Mouse (Mus musculus) layer of hippocampus, adult 9-10 months (tissue): ENCODE measurements around the gene Tcf25.
"Not testable (repeated sequence)": the region's sequence is repeated elsewhere in the genome, so short reads cannot be mapped to it uniquely, and the experiment has no call there.

Source experiments
- DNase-seq: peaks from one replicate; pipeline ENCODE4 v3.0.0; 2022; ENCODE audit warnings: low spot score

The Tcf25 gene

DNA sequence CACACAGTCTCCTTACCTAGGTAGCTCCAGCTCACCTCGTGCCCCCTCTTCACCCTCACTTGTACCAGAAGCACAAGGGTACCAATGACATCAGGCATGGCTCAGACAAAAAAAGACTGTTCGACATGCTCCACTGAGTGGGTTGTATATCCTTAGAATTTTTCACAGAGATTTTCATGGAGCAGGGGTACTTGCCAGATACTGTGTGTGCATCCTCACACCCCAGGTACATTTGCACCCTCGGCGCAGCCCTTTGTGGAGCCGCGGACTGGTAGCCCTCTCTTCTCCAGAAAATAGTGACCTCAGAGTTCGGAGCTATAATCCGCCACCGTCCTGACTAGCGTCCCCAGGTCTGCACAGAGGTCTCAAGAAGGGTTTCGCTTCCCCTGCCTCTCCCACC lies 37.2 kb downstream of the Tcf25 start:
- DNase-seq: no peak

DNA sequence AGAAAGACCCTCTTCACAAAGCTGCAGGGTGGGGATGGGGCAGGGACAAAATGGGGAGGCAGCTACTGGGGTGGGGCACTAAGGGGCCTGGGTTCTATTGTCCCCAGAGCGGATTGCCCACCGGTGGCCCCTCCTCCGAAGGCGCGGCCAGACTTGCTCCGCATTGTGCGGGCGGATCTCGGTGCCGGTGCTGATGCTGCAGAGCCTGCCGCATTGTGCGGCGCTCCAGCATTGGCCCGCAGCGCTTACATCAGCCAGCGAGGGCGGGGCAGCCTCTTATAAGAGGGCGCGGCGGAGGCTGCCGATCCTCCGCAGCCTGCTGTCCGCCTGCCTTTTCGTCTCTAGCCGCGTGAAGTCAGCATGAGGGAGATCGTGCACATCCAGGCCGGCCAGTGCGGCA lies 37.7 kb downstream of the Tcf25 start, which contains the start of gene Tubb3:
Gene Tubb3 (plus strand): TSS at position 179 of the 400 bp plus-strand sequence.
- DNase-seq: peak; percentile 62

DNA sequence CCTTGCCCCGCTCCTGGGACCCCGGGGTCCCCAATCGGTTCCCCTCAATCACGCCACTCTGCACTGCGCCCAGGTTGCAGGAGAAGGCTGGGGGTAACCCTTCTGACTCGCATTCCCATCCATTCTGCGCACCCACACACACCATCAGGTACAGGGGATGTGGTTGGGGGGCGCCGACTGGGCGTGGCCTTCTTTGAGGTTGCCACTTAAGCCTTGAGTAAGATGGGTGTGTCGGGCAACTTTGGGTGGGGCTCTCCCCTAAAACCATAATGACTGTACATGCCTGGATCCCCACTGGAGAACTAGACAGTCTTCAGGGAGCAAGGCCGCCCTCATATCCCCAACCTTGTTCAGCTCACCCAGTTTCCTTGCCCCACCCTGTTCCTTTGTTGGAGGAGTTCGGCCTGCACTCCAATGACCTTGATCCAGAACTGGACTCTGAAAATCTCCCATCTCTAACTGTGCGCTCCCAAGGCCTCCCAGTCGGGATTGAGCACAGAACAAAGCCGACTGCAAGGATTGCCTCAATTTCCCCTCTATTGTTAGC lies 38.3 kb downstream of the Tcf25 start:
- no peak for DNase-seq

DNA sequence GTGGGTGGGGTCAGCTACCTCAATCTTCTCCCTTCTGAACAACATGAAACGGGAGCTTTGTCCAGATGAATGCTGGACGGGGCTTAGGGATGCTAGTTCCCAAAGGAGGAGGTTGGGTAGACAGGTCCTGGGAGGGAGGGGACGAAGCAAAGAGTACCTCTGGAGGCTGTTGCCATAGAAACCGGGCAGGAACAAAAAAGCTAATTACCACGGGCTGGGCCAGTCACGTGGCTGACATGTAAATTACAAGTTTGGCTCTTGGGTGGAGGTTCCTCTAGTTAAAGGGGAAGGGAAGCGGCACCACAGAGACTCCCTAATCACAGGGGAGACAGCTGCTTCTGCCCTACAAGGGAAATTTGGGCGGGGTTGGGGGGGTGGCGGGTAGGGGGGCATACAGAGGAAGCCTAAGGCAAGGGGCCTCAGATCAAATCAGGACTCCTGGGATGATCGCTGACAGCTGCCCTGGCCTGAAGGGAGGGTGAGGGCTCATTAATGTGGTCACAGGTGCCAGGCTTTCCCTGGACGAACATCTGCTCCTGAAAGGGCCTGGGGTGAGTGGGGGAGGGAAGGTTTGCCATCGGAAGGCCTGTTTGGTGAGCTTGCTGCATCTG lies 39.1 kb downstream of the Tcf25 start:
- peak; percentile 66 for DNase-seq

DNA sequence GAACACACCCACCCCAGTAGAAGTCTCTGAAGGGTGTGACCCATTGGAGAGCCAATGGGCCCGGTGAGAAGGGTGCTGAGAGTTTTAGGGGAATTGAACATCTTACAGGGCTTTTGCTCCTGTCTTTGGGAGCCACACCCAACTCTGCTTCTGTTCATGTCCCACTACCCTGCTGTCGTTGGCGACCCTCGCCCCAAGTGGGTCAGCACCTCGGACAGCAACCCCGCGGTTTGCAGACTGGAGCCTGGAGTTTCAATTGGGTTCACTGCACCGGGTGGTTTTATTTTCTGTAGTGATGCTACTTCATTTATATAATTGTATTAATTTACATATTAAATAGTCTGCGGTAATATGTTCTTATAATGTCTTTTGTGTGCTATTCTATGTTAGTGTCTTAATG lies 40.7 kb downstream of the Tcf25 start:
- no peak for DNase-seq

DNA sequence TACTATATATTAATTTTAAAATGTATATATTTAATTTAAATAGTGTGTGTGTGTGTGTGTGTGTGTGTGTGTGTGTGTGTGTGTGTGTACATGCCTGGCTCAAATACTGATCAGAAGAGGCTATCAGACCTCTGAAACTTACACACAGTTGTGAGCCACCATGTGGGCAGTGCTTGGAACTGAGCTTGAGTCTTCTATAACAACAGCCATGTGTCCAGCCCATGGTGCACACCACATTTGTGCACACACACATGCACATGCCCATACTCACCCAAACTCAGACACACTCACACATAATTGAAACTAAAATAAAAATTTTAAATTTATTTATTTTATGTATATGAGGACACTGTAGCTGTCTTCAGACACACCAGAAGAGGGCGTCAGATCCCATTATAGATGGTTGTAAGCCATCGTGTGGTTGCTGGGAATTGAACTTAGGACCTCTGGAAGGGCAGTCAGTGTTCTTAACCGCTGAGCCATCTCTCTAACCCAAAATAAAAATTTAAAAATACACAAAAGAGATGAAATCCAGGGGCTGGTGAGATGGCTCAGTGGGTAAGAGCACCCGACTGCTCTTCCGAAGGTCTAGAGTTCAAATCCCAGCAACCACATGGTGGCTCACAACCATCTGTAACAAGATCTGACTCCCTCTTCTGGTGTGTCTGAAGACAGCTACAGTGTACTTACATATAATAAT lies 41.6 kb downstream of the Tcf25 start:
- not testable (repeated sequence) for DNase-seq

DNA sequence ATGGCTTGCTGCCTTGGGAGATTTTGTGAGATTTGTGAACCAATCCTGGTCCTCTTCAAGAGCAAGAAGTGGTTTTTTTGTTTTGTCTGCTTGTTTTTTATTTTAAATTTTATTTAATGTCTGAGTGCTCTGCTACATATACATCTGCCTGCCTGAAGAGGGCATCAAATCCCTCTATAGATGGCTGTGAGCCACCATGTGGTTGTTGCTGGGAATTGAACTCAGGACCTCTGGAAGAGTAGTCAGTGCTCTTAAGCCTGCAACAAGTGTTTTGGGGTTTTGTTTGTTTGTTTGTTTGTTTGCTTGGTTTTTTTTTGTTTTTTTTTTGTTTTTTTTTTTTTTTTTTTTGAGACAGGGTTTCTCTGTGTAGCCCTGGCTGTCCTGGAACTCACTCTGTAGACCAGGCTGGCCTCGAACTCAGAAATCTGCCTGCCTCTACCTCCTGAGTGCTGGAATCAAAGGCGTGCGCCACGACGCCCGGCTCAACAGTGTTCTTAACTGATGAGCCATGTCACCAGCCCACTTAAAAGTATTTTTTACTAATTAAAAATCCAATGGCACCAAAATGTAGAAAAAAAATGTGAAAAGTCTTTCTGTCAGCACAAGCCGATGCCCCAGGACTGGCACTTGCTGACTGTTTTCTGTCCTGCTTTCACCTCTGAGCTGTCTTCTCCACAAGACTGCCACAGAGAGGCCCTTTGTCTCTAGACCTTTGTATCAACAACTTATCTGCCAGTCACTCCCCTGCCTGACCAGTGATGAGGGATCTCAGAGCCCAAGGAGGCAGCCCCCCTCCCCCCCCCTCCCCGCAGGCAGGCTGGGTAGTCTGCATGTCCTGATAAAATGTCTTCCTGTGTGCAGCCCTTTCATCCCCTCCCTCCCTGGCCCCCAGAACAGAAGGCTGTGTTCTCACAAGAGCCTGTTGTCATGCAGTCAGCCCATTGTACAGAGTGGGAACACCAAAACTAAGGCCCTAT lies 42.7 kb downstream of the Tcf25 start:
- DNase-seq: no peak

DNA sequence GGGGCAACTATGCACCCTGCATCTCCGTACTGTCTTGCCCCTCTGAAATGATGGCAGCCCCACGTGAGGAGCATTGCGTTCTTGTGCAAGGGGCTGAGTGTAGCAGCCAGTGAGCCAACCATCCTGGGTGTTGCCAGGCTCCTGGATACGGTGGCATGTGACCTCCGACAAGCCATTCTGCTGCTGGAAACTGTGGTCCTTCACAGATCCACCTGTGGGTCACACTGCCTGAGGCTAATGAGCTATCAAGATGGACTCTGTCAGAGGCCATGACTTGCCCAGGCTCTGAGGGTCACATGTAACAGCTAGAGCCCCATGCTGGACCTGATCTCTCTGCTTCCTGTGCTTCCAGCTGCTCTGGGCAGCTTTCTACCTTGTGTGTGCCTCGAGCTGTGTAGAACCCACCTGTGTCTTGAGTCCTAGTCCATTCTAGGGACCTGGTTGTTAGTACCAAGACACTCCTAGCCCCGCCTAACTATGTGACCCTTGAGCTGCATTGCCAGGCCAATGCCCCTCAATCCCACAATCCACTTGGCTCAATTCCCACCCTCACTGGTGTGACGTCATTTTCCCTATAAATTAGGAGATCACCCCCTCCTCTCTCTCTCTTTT lies 43.5 kb downstream of the Tcf25 start:
- no peak for DNase-seq

DNA sequence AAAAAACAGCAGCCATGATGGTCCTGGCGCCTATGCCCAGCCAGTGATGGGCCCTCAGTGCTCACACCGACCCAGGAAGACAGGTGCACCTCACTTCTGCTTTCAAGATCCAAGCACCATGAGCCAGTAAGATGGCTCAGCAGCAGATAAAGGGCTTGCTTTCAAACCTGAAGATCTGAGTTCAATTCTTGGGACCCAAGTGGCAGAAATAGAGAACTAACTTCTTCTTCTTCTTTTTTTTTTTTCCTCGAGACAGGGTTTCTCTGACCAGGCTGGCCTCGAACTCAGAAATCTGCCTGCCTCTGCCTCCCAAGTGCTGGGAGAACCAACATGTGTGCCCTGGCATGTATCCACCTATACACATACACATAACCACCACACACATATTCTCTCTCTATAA lies 46.2 kb downstream of the Tcf25 start:
- no peak for DNase-seq

DNA sequence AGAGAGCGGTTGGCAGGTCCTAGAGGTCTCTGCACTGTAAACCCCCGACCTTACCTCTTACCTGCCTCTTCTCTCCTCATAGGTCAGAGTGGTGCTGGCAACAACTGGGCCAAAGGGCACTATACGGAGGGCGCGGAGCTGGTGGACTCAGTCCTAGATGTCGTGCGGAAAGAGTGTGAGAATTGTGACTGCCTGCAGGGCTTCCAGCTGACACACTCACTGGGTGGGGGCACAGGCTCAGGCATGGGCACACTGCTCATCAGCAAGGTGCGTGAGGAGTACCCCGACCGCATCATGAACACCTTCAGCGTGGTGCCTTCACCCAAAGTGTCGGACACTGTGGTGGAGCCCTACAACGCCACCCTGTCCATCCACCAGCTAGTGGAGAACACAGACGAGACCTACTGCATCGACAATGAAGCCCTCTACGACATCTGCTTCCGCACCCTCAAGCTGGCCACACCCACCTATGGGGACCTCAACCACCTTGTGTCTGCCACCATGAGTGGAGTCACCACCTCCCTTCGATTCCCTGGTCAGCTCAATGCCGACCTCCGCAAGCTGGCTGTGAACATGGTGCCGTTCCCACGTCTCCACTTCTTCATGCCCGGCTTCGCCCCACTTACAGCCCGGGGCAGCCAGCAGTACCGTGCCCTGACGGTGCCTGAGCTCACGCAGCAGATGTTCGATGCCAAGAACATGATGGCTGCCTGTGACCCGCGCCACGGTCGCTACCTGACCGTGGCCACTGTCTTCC lies 47.1 kb downstream of the Tcf25 start:
- DNase-seq: no peak

DNA sequence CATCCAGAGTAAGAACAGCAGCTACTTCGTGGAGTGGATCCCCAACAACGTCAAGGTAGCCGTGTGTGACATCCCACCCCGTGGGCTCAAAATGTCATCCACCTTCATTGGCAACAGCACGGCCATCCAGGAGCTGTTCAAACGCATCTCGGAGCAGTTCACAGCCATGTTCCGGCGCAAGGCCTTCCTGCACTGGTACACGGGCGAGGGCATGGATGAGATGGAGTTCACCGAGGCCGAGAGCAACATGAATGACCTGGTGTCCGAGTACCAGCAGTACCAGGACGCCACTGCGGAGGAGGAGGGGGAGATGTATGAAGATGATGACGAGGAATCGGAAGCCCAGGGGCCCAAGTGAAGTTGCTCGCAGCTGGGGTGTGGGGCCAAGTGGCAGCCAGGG lies 47.8 kb downstream of the Tcf25 start:
- DNase-seq: no peak

DNA sequence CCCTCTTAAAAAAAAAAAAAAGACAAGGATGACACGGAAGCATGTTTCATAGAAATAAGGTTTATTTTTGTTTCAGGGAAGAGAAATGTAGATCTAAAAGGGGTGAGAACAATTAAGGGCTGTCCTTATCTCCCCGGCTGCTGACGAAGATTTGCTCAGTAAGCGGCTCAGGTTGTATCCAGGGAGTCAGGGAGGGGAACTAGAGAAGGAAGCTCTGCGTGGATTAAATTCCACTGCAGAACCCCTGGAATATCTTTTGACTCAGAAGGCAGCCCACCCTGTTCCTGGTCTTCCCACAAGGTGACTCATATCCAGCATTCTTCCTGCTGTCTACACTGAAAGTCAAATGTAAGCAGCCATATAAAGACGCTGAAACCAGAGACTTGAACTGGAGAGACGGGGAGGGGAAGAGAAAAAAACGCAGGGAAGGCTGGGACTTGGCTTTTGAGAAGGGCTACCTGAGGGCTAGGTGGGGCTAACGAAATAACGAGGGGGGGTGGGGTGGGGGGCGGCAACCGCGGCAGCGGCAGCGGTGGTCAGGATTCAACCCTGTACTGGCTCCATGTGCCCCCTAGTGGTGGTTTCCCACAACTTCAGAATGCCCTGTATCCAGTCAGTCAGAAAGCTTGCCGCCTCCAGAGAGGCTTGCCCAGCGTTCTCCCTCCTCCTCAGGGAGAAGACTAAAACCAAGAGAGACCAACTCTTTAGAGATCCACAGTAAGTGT lies 48.7 kb downstream of the Tcf25 start:
- peak; percentile 65 for DNase-seq

DNA sequence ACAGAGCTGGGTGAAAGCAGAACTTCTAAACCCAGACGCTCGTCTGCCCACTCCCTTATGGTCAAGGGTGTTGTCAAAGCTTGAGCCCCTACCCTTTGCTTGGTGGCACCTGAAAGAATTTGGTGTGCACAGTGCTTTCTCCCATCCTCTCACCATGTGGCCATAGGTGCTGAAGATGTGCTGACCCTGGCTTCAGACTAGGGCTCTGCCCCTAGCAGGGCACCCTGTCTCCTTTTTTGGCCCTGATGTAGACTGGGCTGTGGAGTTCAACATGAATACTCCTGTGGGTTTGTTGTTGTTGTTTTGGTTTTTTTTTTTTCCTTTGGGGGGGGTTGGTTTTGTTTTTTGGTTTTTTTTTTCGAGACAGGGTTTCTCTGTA lies 49.2 kb downstream of the Tcf25 start:
- DNase-seq: no peak

DNA sequence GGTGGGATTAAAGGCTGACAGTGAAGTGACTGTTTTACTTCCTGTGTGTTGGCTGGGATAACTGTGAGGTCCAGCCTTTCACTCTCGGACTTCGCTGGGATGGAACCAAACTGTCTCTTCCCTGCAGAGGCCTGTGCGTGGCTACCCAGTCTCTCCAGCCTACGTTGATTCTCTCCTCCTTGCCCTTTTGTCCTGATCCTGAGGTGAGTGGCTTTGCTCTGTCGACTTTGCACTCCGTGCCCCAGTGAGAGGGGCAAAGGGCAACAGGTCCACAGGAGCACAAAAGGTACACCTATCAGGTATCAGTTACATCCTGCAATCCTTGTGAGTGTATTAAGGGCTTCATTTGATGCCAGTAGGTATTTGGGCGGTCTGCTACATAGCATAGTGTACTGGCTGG lies 49.9 kb downstream of the Tcf25 start, which contains the start of gene Def8:
Gene Def8 (plus strand): TSS at position 87 of the 400 bp plus-strand sequence.
- no peak for DNase-seq

DNA sequence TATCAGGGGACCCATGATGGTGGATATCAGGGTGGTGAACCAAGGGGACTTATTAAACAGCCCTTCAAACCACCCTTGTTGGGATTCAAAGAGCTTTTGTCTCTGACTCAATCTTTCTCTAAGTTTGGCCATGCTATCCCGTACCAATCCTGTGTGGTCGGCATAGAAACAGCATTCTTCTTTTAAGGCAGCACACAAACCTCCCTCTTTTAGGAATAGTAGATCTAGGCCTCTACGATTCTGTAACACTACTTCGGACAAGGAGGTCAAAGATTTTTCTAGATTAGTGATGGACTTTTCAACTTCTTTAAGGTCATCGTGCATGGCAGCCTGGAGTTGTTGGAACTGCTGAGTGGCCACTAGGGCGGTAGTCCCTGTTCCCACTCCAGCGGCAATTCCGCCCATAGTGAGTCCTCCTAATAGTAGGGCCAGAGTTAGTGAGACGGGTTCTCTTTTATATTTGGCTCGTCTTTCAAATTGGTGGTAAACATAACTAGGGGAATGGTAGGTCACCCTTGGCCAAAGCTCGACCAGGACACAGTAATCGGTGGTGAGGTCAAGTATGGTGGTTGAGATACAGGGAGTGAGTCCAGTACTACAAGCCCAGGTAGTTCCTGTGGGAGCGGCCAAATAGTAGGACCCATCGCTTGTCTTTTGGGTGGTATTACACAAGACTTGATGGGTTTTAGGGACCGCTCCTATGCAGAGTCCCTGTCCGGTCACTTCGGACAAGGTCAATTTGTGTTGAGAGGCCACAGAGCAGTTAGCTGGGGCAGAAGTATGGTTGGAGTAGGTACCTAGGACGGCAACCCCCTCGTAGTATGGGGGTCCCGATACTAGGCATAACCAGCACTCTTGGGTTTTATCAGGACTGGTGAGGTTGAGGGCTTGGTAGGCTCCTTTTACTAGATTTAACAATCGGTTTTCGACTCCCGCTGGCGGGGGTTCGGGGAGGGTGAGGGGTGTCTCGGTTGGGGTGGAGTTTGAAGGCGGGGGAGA lies 53.3 kb downstream of the Tcf25 start:
- DNase-seq: no peak

DNA sequence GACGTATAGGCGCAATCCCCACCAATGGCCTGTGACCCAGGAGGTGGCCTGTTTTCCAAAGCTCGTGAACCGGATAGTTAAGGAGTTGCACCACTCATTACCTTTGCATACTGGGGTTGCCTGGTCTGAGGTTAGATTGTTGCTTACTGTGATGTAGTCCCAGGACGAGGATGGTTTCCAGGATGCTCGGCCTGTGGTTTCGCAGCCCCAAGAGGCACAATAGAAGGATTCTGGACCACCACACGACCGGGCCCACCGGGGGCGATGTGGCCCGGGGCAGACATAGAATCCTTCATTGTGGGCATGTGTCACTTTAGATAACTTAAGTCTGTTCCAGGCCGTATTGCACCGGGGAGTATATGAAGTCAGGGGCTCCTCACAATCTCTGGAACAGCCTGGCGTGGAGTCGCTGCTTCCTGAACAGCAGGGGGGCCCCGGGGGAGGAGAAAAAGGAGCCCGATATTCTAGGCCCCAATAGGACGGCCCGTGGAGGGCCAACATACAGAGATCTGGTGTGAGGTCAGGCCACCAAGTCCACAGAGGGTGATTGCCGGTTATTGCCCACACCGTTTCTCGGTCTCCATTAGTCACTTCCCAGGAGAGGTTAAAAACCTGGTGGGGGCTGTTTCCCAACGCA lies 54.2 kb downstream of the Tcf25 start:
- no peak for DNase-seq

DNA sequence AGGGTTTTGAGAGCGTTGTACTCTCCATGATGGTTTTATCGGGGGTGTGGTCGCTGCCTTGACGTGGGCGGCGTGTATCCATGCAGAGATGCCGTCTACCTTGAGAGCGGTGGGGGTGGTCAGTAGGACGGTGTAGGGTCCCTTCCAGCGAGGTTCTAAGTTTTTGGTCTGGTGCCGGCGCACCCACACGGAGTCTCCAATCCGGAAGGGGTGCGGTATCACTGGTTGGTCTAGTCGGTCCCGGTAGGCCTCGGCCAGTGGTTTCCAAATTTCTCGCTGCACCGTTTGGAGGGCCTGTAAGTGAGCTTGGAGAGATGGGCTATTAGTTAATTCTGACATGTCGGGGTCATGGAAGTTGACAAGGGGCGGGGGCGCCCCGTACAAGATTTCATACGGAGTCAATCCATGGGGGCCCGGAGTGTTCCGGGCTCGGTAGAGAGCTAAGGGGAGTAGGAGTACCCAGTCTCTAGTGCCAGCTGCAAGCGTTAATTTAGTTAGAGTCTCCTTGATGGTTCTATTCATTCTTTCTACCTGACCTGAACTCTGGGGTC lies 54.9 kb downstream of the Tcf25 start:
- no peak for DNase-seq

DNA sequence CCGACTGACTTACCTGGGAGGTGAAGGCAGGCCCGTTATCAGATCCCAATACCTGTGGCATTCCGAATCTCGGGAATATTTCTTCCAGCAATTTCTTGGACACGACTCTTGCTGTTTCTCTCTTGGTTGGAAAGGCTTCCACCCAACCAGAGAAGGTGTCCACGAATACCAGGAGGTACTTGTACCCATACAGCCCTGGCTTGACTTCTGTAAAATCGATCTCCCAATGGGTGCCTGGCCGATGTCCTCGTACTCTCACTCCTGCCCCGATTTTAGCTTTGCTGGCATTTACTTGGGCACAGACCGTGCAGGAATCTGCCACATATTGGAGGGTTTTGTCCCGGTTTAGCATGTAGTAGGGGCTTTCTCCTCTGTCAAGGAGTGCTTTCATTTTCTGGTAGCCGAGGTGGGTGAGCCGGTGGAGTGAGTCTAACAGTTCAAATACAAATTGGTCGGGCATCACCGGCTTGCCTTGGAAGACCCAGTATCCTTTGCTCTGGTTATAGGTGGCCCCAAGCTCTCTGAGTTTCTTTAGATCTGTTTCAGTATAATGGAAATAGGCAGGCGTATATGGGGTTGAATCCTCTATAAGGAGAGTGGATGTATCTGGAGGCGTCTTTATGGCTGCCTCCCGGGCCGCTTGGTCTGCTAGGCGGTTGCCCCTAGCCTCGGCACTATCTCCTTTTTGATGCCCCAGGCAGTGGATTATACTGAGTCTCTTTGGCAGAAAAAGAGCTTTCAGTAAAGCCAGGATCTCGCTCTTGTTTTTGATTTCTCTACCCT lies 55.6 kb downstream of the Tcf25 start:
- DNase-seq: no peak
